Mouse (Mus musculus): Measurements from ENCODE around the gene Ocln. TPM values are rescaled to one million over a fixed set of nuclear protein-coding genes. Genes with fewer than 3 reads are reported as not detected.

The Ocln gene
- polyA plus RNA-seq, 1 experiment from 2014 or later = 7.4 TPM

DNA sequence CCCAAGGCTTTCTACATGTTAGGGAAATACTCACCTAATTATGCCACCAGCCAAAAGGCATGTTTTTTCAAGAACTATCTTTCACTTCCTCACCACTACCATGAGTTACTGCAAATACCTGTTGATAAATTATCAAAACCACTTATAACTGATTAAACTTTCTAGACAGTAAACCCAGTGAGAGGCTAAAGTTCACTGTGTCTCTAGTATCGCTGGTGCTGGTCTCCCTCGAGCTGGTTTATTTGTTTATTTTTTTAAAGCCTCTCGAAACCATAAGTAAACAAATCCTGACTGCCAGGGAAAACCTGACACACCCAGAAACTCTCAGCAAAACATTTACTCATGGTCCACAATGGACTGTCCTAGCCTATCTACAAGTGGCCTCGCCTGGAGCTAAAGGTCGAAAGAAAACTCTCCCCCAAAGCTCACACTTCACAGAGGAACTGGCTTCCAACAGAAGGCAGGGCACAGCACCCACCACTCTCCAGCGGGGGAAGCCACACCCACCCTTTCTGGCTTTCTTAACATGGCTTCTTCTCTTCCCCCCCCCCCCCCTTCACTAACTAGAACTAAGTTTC is 19.6 kb downstream of the Ocln start:
- Histone ChIP-seq H3K4me2 (ENCODE audit: low read depth, low read length) (no peak overlapping the region), H3K27me3 (replicated peaks; ENCODE audit: control insufficient read depth, insufficient read depth, low read length) (no peaks in the 10 kb centered on the region), H3K9me3 (ENCODE audit: control insufficient read depth, low read length) (no peaks in the 10 kb centered on the region), H3K9ac (ENCODE audit: low read depth, low read length) (no peak overlapping the region), H3K4me3 (ENCODE audit: low read depth, low read length) (no peak overlapping the region), H3K27ac (replicated peaks; ENCODE audit: low read depth, low read length) (no peak overlapping the region), H3K36me3 (ENCODE audit: control insufficient read depth, insufficient read depth, low read length) (no peaks in the 10 kb centered on the region), H3K4me1 (ENCODE audit: control insufficient read depth, insufficient read depth, low read length) (no peaks in the 10 kb centered on the region)
- 47% methylated on average over 6 of the region's 6 CpGs for WGBS
- no peak for ATAC-seq (ENCODE audit: low read depth)
- no peak for DNase-seq (ENCODE audit: low spot score)

DNA sequence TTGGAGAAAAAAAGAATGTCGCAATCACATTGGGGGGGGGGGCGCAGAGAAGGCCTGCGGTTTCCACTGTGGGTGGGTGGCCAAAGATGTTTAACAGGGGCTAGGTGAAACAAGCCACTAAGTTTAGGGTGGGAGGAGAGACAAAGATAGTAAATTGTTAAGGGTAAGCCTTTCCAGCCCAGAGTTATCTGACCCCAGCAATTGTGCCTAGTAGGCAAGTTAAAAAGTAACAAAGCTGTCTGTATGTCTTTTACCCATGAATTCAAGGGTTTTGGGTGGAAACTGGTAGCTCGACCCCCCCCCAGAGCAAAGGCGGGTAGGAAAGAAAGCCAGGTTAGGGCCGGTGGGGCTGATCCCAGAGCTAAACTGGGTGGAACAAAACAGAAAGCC is 25.9 kb downstream of the Ocln start:
- Histone ChIP-seq H3K4me1 (ENCODE audit: control insufficient read depth, insufficient read depth, low read length) (no peaks in the 10 kb centered on the region), H3K9me3 (ENCODE audit: control insufficient read depth, low read length) (no peaks in the 10 kb centered on the region), H3K36me3 (ENCODE audit: control insufficient read depth, insufficient read depth, low read length) (no peaks in the 10 kb centered on the region), H3K27me3 (replicated peaks; ENCODE audit: control insufficient read depth, insufficient read depth, low read length) (no peaks in the 10 kb centered on the region), H3K27ac (replicated peaks; ENCODE audit: low read depth, low read length) (no peak overlapping the region), H3K4me2 (ENCODE audit: low read depth, low read length) (no peak overlapping the region), H3K9ac (ENCODE audit: low read depth, low read length) (no peak overlapping the region), H3K4me3 (ENCODE audit: low read depth, low read length) (no peak overlapping the region)
- DNase-seq (ENCODE audit: low spot score) = no peak
- 66% methylated on average over 6 of the region's 6 CpGs for WGBS
- no peak for ATAC-seq (ENCODE audit: low read depth)

DNA sequence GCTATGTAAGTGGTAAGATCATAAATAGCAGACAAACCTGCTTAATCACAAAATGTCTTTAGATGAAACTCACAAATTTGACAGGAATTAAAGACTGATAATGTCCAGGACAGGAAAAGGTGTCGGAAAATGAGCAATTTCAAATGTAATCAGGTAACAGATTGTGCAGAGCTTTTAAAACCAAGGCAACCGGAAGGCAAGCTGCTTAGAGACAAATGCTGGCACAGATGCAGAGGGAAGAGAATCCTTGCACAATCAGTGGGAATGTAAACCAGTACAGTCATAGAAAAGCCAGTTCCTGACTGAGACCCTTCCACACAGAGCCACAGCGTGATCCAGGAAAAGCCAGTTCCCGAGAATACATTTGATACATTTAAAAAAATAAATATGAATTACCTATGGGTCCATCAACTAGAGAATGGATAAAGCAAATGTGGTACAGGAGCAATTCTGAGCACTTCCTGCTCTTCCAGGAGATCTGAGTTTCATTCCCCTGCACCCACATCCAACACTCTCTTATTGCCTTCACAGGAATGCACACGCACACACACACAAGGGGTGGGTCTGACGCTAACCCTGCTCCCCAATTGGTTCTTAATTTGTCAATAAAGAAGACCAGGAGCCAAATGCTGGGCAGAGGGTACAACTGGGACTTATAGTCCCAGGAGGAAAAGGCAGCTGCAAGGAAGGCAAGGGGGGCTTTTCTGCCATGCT is 26.4 kb downstream of the Ocln start:
- DNase-seq (ENCODE audit: low spot score) = no peak
- WGBS = 76% methylated on average over 6 of the region's 6 CpGs
- H3K4me2 ChIP-seq (ENCODE audit: low read depth, low read length) = no peak overlapping the region
- H3K4me1 ChIP-seq (ENCODE audit: control insufficient read depth, insufficient read depth, low read length) = no peaks in the 10 kb centered on the region
- no peaks in the 10 kb centered on the region for H3K36me3 ChIP-seq (ENCODE audit: control insufficient read depth, insufficient read depth, low read length)
- no peak overlapping the region for H3K27ac ChIP-seq (replicated peaks; ENCODE audit: low read depth, low read length)
- H3K9ac ChIP-seq (ENCODE audit: low read depth, low read length) = no peak overlapping the region
- H3K9me3 ChIP-seq (ENCODE audit: control insufficient read depth, low read length) = no peaks in the 10 kb centered on the region
- H3K4me3 ChIP-seq (ENCODE audit: low read depth, low read length) = no peak overlapping the region
- H3K27me3 ChIP-seq (replicated peaks; ENCODE audit: control insufficient read depth, insufficient read depth, low read length) = no peaks in the 10 kb centered on the region
- no peak for ATAC-seq (ENCODE audit: low read depth)

DNA sequence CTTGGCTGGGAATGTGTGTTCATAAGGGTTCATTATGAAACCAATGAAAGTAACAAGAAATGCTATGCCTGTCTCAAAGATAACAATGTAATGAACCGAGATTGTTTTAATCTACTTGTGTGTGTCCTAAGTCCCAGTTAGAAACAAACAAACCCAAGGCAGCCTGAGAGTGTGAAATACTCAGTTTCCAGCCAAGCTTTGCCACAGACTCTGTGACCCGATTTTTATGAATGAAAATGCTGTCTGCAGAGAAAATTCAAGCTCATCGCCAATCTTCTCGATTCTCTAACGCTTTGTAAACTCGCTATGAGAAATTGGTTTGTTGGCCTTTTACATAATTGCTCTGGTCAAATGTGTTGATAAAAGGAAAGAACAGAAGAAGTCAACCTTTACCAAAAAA is 27.6 kb downstream of the Ocln start:
- Histone ChIP-seq H3K4me3 (ENCODE audit: low read depth, low read length) (no peak overlapping the region), H3K27ac (replicated peaks; ENCODE audit: low read depth, low read length) (no peak overlapping the region), H3K4me2 (ENCODE audit: low read depth, low read length) (no peak overlapping the region), H3K4me1 (ENCODE audit: control insufficient read depth, insufficient read depth, low read length) (no peaks in the 10 kb centered on the region), H3K36me3 (ENCODE audit: control insufficient read depth, insufficient read depth, low read length) (no peaks in the 10 kb centered on the region), H3K9me3 (ENCODE audit: control insufficient read depth, low read length) (no peaks in the 10 kb centered on the region), H3K27me3 (replicated peaks; ENCODE audit: control insufficient read depth, insufficient read depth, low read length) (no peaks in the 10 kb centered on the region), H3K9ac (ENCODE audit: low read depth, low read length) (no peak overlapping the region)
- no peak for ATAC-seq (ENCODE audit: low read depth)
- 88% methylated on average over 6 of the region's 6 CpGs for WGBS
- no peak for DNase-seq (ENCODE audit: low spot score)

DNA sequence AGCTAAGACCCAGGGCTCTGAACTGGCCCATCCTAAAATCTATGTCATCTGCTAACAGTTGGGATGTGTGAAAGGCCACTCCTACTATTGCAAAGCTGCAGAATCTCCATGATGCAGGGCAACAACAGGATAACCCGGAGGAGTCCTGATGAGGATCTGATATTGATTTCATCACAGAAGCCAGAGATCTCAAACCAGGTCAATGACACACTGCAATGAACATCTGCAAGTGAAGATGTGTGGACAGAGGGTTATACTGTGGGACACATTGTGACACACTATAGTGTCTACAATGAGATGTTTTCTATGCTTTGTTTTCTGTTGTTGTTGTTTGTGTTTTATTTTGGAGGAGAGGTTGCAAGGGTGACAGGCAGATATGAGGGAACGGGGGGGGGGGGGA is 28.8 kb downstream of the Ocln start:
- 82% methylated on average over 2 of the region's 2 CpGs for WGBS
- Histone ChIP-seq H3K27me3 (replicated peaks; ENCODE audit: control insufficient read depth, insufficient read depth, low read length) (no peaks in the 10 kb centered on the region), H3K4me2 (ENCODE audit: low read depth, low read length) (no peak overlapping the region), H3K4me3 (ENCODE audit: low read depth, low read length) (no peak overlapping the region), H3K27ac (replicated peaks; ENCODE audit: low read depth, low read length) (no peak overlapping the region), H3K36me3 (ENCODE audit: control insufficient read depth, insufficient read depth, low read length) (no peaks in the 10 kb centered on the region), H3K9ac (ENCODE audit: low read depth, low read length) (no peak overlapping the region), H3K9me3 (ENCODE audit: control insufficient read depth, low read length) (no peaks in the 10 kb centered on the region), H3K4me1 (ENCODE audit: control insufficient read depth, insufficient read depth, low read length) (no peaks in the 10 kb centered on the region)
- no peak for ATAC-seq (ENCODE audit: low read depth)
- DNase-seq (ENCODE audit: low spot score) = no peak

DNA sequence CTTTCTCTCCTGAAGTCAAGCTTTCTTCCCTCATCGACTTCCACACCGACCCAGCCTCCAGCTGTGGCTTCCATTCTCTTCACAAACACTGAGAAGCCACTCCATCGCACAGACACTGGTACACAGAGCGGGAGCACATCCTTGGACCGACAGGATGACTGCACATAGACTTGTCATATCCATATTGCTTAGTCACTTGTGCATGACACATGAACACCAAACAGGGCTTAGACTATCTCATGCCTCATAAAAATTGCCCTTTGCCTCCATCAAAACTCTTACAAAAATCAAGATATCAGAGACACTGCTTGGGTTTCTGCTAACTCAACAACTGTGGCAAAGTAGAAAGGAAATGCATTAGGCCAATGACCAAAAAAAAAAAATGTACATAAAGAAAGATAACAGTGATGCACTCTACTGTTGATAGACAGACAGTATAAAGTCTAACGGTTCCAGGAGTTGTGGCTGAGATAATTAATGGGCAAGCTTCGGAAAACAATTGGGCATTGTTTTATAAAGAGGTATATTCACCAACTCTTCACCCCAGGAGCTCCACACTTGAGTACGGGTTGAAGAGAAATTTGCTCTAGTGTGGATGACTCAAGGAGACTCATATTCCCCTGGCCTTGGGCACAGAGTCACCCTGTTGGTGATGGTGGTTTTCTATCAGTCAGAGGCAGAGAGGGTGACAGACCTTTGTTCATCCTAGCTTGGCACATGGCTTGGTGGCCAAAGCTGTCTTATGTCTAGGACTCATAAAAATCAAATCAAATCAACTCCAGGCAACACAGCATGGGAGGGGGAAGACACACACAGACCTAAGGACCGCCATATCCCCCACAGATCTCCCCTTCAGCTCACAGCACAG is 30.6 kb downstream of the Ocln start:
- WGBS = 80% methylated on average over 9 of the region's 9 CpGs
- H3K27me3 ChIP-seq (replicated peaks; ENCODE audit: control insufficient read depth, insufficient read depth, low read length) = no peaks in the 10 kb centered on the region

DNA sequence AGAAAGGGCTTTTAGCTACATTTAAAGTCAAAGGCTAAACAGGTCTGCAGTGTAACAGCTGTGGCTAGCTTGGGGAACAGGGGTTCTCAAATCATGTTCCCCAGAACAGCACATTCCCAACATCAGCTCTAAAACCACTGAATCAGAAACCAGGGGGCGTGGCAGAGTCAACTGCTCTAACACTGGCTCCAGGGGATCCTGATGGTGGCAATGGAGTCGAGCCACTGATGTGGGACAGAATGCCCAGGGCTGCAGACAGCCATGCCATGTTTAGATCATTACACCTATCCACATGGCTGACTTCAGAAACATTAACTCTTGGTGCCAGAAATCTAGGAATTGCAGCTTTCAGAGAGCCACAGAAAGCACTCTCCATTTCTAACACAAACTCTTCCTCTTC is 33.4 kb downstream of the Ocln start:
- no peaks in the 10 kb centered on the region for H3K36me3 ChIP-seq (ENCODE audit: control insufficient read depth, insufficient read depth, low read length)
- WGBS = 53% methylated on average over 2 of the region's 2 CpGs
- H3K27ac ChIP-seq (replicated peaks; ENCODE audit: low read depth, low read length) = no peak overlapping the region
- no peaks in the 10 kb centered on the region for H3K4me1 ChIP-seq (ENCODE audit: control insufficient read depth, insufficient read depth, low read length)
- H3K9ac ChIP-seq (ENCODE audit: low read depth, low read length) = no peak overlapping the region
- H3K4me2 ChIP-seq (ENCODE audit: low read depth, low read length) = no peak overlapping the region
- no peak overlapping the region for H3K4me3 ChIP-seq (ENCODE audit: low read depth, low read length)
- H3K27me3 ChIP-seq (replicated peaks; ENCODE audit: control insufficient read depth, insufficient read depth, low read length) = no peaks in the 10 kb centered on the region
- ATAC-seq (ENCODE audit: low read depth) = no peak
- no peak for DNase-seq (ENCODE audit: low spot score)
- no peaks in the 10 kb centered on the region for H3K9me3 ChIP-seq (ENCODE audit: control insufficient read depth, low read length)

More for the DNA sequence above, 30.6 kb downstream of the Ocln start:
- DNase-seq (ENCODE audit: low spot score) (no peak), ATAC-seq (ENCODE audit: low read depth) (no peak)
- Histone ChIP-seq H3K4me2 (ENCODE audit: low read depth, low read length) (no peak overlapping the region), H3K36me3 (ENCODE audit: control insufficient read depth, insufficient read depth, low read length) (no peaks in the 10 kb centered on the region), H3K4me1 (ENCODE audit: control insufficient read depth, insufficient read depth, low read length) (no peaks in the 10 kb centered on the region), H3K27ac (replicated peaks; ENCODE audit: low read depth, low read length) (no peak overlapping the region), H3K9me3 (ENCODE audit: control insufficient read depth, low read length) (no peaks in the 10 kb centered on the region), H3K9ac (ENCODE audit: low read depth, low read length) (no peak overlapping the region), H3K4me3 (ENCODE audit: low read depth, low read length) (no peak overlapping the region)

DNA sequence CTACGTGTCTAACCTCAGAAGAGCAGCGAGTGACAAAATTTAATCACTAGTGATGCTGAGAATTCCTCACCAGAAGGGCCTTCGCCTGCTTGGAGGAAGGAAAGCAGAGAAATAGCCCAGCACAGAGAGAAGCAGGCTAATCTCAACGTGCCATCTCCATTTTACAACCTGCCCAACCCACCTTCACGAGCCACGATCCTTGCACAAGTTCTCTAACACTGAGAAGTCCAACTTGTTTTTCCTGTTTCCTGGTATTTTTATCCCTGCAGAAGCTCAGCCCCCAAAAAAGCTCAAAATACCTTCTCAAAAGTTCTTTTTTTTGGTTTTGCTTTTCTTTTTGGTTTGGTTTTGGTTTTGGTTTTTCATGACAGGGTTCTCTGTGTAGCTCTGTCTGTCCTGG is 34.3 kb downstream of the Ocln start:
- no peaks in the 10 kb centered on the region for H3K9me3 ChIP-seq (ENCODE audit: control insufficient read depth, low read length)
- DNase-seq (ENCODE audit: low spot score) (peak; percentile 75), ATAC-seq (ENCODE audit: low read depth) (no peak)
- H3K4me1 ChIP-seq (ENCODE audit: control insufficient read depth, insufficient read depth, low read length) = no peaks in the 10 kb centered on the region
- H3K4me3 ChIP-seq (ENCODE audit: low read depth, low read length) = no peak overlapping the region
- WGBS = 73% methylated on average over 6 of the region's 6 CpGs
- H3K4me2 ChIP-seq (ENCODE audit: low read depth, low read length) = no peak overlapping the region
- H3K27ac ChIP-seq (replicated peaks; ENCODE audit: low read depth, low read length) = peak overlapping the region; percentile 50; the same call in 1 of the 2 replicates
- no peaks in the 10 kb centered on the region for H3K36me3 ChIP-seq (ENCODE audit: control insufficient read depth, insufficient read depth, low read length)
- H3K9ac ChIP-seq (ENCODE audit: low read depth, low read length) = no peak overlapping the region
- no peaks in the 10 kb centered on the region for H3K27me3 ChIP-seq (replicated peaks; ENCODE audit: control insufficient read depth, insufficient read depth, low read length)
